Mouse (Mus musculus) inflammation-experienced regulatory T-cells, adult 6 months (primary cell): ENCODE results near the gene Slc38a9. TPM values are rescaled to one million over a fixed set of nuclear protein-coding genes. Genes with fewer than 3 reads are reported as not detected.
A peak's percentile ranks its signal among the peaks of the same experiment; 100 is the strongest.

Experiments
- ATAC-seq: one replicate; pipeline ENCODE4 v1.8.0; 2017
- polyA plus RNA-seq, 3 experiments: library from polyadenylated mRNA; unstranded; fragments of 100-300 nt; shearing (Covaris generic); gene quantifications; one replicate each; pipeline ENCODE4 v1.2.1; 2017

The Slc38a9 gene
- 10 to 100 TPM; 21.8 to 39.6 (median 34.2) TPM for polyA plus RNA-seq

DNA sequence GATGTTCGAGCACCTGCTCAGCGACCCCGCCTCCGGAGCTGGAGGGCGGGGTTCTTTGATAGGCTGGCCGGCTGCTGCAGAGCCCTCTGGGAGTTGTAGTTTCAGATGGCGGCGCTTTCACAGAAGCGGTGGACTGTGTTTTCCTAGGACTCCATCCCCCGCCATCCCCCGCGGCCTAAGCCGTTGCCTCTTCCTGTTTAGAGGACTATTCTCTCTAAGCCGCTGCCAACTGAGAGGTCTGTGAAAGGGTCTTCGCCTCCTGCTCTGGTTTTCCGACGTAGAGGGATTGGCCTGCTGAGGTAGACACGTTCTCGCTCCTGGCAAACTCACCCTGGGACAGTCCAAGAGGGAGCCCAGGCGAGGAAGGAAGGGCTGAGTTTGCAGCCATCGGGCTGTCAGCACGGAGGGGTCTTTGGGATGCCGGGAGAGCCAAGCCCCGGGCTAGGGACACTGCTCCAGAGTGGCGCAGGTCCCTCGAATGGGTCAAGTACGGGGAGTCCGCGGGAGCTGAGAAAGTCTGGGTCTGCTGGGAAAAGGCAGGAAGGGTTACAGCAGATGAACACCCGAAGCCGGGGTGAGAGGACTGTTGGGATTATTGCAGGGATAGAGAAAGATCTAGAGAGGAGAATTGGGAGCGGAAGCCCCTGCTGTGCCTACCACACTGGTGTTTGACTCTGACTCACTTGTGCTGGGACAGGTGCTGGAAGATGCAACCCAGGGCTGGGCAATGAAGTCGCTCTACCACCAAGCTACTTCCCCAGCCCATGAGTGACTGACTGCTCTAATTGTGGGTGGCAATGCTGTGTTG lies at the start of gene Slc38a9:
Slc38a9 (plus strand) TSS at position 178 of the 808 bp plus-strand sequence.
- ATAC-seq = peak; percentile 99

DNA sequence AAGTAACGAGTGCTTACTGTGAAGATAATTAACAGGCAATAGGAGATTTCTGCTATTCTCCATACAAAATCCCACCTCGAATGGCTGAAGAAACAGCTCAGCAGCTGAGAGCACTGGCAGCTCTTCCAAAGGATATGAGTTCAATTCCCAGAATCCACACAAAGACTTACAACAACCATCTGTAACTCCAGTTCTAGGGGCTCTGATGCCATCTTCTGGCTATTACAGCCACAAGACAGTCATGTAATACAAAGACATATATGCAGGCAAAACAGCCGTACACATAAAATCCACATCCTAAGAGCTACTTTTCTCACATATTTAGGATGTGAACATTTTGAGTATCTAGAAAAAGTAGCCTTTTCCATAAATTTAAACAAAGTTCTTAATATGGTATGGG lies 39.0 kb upstream of the Slc38a9 start:
- ATAC-seq = no peak

DNA sequence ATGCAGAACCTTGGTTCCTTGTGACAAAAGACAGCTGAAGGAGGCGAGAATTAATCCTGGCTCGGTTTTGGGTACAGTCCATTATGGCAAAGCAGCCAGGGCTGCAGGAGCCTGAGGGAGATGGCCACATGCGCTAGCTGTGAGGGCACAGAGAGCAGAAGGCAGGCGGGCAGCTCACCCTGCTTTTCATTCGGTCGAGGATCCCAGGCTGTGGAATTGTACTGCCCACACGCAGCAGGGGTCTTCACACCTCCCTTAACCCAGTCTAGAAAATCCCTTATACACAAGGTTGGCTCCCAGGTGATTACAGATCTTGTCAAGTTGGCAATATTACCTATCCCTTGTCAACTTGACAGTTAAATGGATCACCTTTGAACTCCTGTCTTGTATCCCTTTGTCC lies 36.9 kb upstream of the Slc38a9 start:
- no peak for ATAC-seq

GRCm38 (mm10) chr13:112624622-112625021 lies 35.9 kb upstream of the Slc38a9 start:
- ATAC-seq = no peak

- ATAC-seq = no peak
Observed at GRCm38 (mm10) chr13:112625566-112625965, 35.0 kb upstream of the Slc38a9 start.

DNA sequence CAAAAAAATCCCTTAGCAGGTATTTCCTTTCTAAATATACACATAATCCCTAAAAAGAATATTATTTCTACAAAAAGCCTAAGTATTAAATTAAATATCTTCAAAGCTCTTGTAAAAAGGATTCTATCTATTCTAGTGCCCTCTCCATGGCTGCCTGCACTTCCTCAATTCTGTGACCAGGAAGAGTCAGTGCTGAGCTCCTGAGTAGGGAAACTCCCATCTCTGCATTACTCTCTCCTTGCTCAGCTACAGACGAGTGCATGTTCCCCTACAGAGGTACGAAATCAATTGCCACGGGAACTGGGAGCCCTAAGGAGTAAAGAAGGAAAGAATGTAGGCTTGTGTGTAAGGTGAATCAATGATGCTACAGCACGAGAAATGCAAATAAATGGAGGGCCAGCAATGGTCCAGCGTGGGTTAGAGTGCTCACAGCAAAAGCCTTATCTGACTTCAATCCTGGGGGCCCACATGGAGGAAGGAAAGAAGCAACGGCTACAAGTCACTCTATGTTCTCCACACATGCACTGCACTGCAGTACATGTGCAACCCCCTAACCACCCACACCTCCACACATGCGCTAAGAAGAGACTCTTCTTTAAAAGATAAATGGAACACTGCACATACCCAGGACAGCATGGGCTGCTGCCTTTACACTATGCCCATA lies 25.2 kb upstream of the Slc38a9 start:
- no peak for ATAC-seq

DNA sequence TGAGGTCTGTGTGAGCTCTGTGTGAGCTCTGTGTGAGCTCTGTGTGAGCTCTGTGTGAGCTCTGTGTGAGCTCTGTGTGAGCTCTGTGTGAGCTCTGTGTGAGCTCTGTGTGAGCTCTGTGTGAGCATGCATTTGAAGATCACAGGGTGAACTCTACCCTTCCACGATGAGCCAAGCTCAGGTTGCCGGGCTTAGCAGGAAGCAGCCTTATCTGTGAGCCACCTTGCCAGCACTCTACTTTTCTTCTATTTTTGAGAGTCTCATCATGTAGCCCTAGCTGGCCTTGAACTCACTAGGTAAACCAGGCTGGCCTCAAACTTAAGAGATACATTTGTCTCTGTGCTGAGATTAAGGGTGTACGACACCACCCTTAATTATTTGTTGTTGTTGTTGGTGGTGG lies 24.1 kb upstream of the Slc38a9 start:
- ATAC-seq = no peak

GRCm38 (mm10) chr13:112639111-112639510 lies 21.4 kb upstream of the Slc38a9 start:
- ATAC-seq = no peak

GRCm38 (mm10) chr13:112642897-112643296 lies 17.7 kb upstream of the Slc38a9 start:
- ATAC-seq = no peak

DNA sequence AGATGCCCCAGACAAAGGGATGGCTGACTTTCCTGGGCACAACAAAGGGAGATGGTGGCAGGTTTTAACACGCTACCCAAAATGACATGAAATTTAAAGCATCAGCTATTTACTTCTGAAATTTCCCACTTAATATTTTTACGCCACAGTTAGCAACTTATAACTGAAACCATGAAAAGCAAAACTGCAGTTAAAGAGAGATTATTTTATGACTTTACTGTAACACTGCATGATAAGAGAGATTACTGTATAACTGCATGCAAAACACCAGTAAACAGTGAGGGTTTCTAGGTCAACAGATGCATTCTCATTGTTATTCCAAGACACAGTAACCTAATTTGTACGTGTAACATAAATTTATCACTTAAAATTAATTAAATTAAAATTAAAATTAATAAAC lies 15.6 kb upstream of the Slc38a9 start:
- ATAC-seq = no peak

GRCm38 (mm10) chr13:112645529-112646186 lies 14.9 kb upstream of the Slc38a9 start:
- no peak for ATAC-seq

DNA sequence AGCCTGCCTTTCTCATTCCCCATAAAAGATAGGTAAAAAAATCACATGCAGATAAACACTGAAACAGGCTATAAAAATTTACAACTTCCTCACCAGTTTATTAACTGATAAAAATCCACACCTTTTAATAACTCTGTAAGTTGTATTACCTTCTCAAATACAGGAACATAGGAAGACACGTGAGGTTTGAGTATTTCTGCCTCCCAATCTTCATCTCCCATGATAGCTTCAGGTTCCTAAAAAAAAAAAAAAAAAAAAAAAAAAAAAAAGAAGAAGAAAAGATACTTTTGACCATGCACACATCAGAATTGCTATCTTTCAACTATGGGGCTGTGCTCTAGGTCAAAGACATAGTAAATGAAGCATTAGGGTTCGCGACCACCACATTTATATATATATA lies 9.4 kb upstream of the Slc38a9 start:
- no peak for ATAC-seq

DNA sequence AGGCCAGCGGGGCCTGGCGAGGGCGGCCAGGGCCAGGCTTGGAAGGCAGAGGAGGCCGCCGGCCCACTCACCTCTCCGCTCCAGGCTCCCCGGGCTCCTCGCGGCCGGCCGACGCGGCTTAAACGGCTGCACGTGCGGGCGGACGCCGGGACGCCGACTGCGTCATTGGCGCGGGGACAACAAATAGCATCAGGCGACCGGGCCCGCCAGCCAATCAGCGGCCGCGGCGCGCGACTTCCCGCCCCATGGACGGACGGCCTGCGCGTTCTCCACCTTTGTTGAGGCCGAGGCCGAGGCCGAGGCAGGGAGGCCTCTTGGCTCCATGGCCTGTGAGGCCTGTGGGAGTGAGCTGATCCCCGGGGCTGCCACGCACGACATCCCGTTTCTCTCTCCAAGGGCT lies 8.3 kb upstream of the Slc38a9 start, which contains the start of gene Ddx4:
Ddx4 (minus strand) TSS at position 271 of the 400 bp plus-strand sequence.
- ATAC-seq = no peak

DNA sequence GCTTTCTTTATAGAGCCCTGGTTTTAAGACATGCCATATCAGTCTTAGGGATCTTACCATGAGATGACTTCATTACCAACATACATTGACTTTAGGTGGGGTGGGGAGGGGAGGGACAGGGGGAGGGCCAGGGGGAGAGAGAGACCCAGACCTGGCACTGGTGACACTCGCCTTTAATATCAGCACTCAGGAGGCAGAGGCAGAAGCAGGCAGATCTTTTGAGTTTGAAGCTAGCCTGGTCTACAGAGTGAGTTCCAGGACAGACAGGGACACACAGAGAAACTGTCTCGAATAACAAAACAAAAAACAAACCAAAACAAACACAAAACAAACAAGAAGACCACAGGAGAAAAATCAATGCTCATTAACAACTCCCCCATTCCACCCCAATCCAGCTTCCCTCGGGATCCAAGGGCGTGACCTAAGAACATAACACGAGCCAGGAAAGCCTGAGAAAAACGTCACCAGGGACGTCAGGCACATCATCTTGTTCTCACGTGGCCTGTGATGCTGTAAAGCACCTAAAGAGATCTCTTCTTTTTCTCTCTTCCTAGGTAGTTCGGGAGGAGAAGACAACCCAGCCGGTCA lies 471 bp upstream of the Slc38a9 start:
- peak; percentile 2 for ATAC-seq

GRCm38 (mm10) chr13:112661687-112662086 lies 1.1 kb downstream of the Slc38a9 start:
- ATAC-seq = no peak

GRCm38 (mm10) chr13:112666433-112667024 lies 6.0 kb downstream of the Slc38a9 start:
- ATAC-seq = no peak

- ATAC-seq = no peak
Observed at GRCm38 (mm10) chr13:112667215-112667614, 6.7 kb downstream of the Slc38a9 start.

DNA sequence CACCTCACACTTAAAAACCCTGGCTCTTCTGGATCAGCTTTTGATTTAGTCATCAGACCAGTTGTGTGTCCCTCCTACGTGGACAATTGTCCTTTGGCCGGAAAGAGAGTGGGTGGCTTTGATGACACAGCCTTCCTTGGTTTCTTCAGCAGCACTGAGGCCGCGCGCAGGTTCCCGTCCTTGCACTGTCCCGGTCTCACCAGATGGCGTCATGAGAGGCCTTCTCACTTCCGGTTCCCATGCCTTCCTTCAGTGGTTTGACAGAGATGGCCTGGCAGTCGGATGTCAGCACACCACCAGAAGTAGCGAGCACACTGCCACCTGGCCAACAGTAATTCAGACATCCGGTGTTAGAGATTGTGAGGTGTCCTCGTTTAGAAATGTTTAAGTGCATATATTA lies 11.2 kb downstream of the Slc38a9 start:
- ATAC-seq = no peak

DNA sequence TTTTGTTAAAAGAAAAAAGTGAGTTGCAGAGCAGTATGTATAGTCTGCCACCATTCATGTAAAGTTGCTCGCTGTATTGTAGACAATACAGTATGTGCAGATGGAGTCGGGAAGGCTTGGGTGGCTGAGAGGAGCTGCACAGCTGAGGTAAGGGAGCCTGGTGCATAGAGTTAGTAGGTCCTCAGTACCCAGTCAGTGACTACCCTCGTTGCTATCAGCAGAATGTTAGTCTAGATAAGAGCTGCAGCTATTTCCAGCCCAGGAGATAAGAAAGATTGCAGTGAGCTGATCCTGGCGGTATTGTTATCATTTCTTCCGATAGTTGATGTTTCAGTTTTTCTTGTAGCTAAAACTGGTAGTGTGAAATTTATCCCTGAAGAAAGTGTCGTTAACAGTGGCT lies 12.2 kb downstream of the Slc38a9 start:
- no peak for ATAC-seq

- peak; percentile 95 for ATAC-seq
Observed at GRCm38 (mm10) chr13:112673899-112674447, 13.4 kb downstream of the Slc38a9 start.

DNA sequence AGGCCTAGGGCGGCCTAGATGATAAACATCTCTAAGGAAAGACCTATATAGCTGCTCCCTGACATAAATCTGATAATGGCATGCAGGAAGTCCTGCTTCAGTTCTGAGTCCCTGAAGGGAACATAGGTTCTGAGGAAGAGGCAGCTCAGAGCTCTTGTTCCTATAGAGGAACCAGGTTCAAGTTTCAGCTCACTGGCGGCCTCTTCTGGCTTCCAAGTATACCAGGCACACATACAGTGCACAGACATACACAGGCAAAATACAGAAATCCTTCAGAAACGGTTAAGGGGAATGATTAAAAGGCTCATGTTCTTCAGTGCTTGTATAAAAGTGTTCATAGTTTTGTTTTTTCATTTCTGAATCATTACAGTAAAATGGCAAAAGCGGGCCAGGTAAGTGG lies 17.6 kb downstream of the Slc38a9 start:
- no peak for ATAC-seq

DNA sequence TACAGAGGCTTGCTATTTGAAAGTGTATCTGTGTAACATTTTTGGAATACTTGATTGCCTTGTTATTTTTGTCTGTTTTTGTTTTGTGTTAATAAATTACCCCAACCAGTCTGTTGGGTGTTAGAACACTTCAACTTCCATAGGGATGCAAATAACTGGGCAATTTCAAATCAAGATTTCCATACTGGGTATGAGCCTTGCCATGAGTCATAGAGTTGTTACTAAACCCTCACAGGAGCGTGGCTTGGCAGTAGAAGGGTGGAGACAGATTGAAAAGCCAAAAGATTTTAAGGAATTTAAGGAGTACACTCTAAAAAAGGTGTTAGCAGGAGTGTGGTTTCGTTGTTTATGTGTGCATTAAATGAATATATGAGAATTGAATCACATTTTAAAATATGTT lies 22.8 kb downstream of the Slc38a9 start:
- no peak for ATAC-seq
